Comparison of ENCODE assay signal across 13 mouse cellular contexts in genomic region chr15:80314731-80315130, GRCm38 (mm10). TPM values are rescaled to one million over a fixed set of nuclear protein-coding genes. Genes with fewer than 3 reads are reported as not detected.
DNase-seq lines count a peak whose midpoint lies in the region; ATAC-seq lines count a peak whose summit lies in the region.
"Had no signal": no experiment of that assay in that cellular context is flagged by ENCODE, and none has a peak within 500 bp of the region (broad histone marks: within the 10 kb centered on the region; RNA-seq: fewer than 3 reads in every experiment).

No protein-coding gene starts in this region.

- H3K4me1 ChIP-seq in forebrain, embryonic 15.5 days, result peaks cover 27% of the 10 kb centered on the region

- peak; percentile 53 for DNase-seq in right cerebral cortex, postnatal 4 days
- DNase-seq in right cerebral cortex, postnatal 36 days (ENCODE audit: low spot score in 2 of 2), result no peak
- peak; percentile 36 for DNase-seq in mesoderm, embryonic 11.5 days (ENCODE audit: low read depth, low spot score)
- peak; percentile 68 for DNase-seq in retina, postnatal 1 day
- no peak for DNase-seq in urinary bladder, postnatal 14 days (ENCODE audit: low spot score)
- DNase-seq: gastrocnemius, postnatal 25 days; heart, postnatal 36 days; kidney, postnatal 25 days; lung, embryonic 14.5 days had no signal

- no peaks in the 10 kb centered on the region for H3K36me3 ChIP-seq in forebrain, embryonic 15.5 days
- H3K36me3 ChIP-seq: embryonic facial prominence, embryonic 15.5 days had no signal

- H3K9ac ChIP-seq in forebrain, embryonic 15.5 days (replicated peaks), result no peak overlapping the region
- H3K9ac ChIP-seq: embryonic facial prominence, embryonic 15.5 days; lung, embryonic 14.5 days had no signal

- 16% methylated on average over 7 of the region's 7 CpGs for WGBS in forebrain, embryonic 15.5 days

- peak; percentile 43; the same call in 1 of the 2 replicates for ATAC-seq in forebrain, embryonic 15.5 days (replicated peaks)
- ATAC-seq in frontal cortex, adult (ENCODE audit: low TSS enrichment), result no peak
- ATAC-seq: activated CD4-positive, CD25-positive, alpha-beta regulatory T cell, adult 4 months had no signal

- no peaks in the 10 kb centered on the region for H3K27me3 ChIP-seq in forebrain, embryonic 15.5 days
- H3K27me3 ChIP-seq: embryonic facial prominence, embryonic 15.5 days had no signal

- no peaks in the 10 kb centered on the region for H3K9me3 ChIP-seq in forebrain, embryonic 15.5 days
- H3K9me3 ChIP-seq: embryonic facial prominence, embryonic 15.5 days had no signal

- H3K4me3 ChIP-seq in forebrain, embryonic 15.5 days, result no peak overlapping the region
- H3K4me3 ChIP-seq: embryonic facial prominence, embryonic 15.5 days had no signal

- no peak overlapping the region for H3K4me2 ChIP-seq in forebrain, embryonic 15.5 days (replicated peaks)
- H3K4me2 ChIP-seq: embryonic facial prominence, embryonic 15.5 days; lung, embryonic 14.5 days had no signal

- no peak overlapping the region for H3K27ac ChIP-seq in forebrain, embryonic 15.5 days (replicated peaks)
- H3K27ac ChIP-seq: embryonic facial prominence, embryonic 15.5 days had no signal

RNA-seq across cellular contexts. Expression of gene Cacna1i, which starts 27.7 kb away (rescaled TPM):
- polyA plus RNA-seq in forebrain, embryonic 15.5 days (2015; fragmentation: Nextera tagmentation; extraction: Ambion mirVana), result 0.50 and 0.57 TPM in 2 replicates
- polyA plus RNA-seq: lung, embryonic 14.5 days had no signal

RNA-seq across cellular contexts. Expression of gene Rps19bp1, which starts 50.6 kb away (rescaled TPM):
- 65.3 and 70.7 TPM in 2 replicates for polyA plus RNA-seq in forebrain, embryonic 15.5 days (2015; fragmentation: Nextera tagmentation; extraction: Ambion mirVana)

RNA-seq across cellular contexts. Expression of gene Atf4, which starts 59.7 kb away (rescaled TPM):
- 123 and 124 TPM in 2 replicates for polyA plus RNA-seq in forebrain, embryonic 15.5 days (2015; fragmentation: Nextera tagmentation; extraction: Ambion mirVana)

Comparison
In these comparisons a context has a peak if more than half of its experiments do, and no peak if none do; other contexts are left out.
1. DNase-seq: peak in right cerebral cortex, postnatal 4 days (single experiment), mesoderm, embryonic 11.5 days (single experiment) and retina, postnatal 1 day (single experiment); none in right cerebral cortex, postnatal 36 days (0 of 2) and urinary bladder, postnatal 14 days (single experiment).